In the genomic region with DNA sequence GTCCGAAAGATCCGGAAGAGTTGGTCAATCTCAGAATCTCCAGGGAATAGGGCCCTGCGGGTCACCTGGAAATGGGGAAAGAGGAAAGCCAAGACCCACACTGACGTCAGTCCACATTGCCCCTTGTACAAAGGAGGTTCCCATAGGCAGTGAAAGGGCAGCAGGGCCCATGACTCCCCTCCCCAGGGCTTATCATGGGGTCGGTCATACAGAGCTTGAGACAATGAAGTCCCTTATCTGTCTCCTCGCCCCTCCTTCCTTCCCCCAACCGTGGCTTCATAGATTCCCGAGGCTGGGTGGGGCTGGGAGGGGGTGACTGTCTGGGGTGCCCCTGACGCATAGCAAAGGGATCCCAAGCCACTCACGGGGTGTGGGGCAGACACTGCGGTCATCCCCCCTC, we compare ENCODE assay signal across 11 mouse cellular contexts. TPM values are rescaled to one million over a fixed set of nuclear protein-coding genes. Genes with fewer than 3 reads are reported as not detected.
"Had no signal": no experiment of that assay in that cellular context is flagged by ENCODE, and none has a peak within 500 bp of the region (broad histone marks: within the 10 kb centered on the region; RNA-seq: fewer than 3 reads in every experiment).

No protein-coding gene starts in this region.

- ATAC-seq: midbrain, embryonic 16.5 days had no signal

- H3K27ac ChIP-seq: kidney, postnatal 0 days; limb, embryonic 12.5 days; midbrain, embryonic 12.5 days; neural tube, embryonic 13.5 days; stomach, embryonic 15.5 days had no signal

- H3K4me3 ChIP-seq: limb, embryonic 12.5 days; midbrain, embryonic 12.5 days; neural tube, embryonic 13.5 days; stomach, embryonic 15.5 days had no signal

- H3K9ac ChIP-seq: limb, embryonic 12.5 days; midbrain, embryonic 12.5 days; neural tube, embryonic 13.5 days; stomach, embryonic 15.5 days had no signal

- H3K9me3 ChIP-seq: limb, embryonic 12.5 days; midbrain, embryonic 12.5 days; neural tube, embryonic 13.5 days; stomach, embryonic 15.5 days had no signal

- H3K4me2 ChIP-seq: limb, embryonic 12.5 days; midbrain, embryonic 12.5 days; neural tube, embryonic 13.5 days; stomach, embryonic 15.5 days had no signal

- H3K27me3 ChIP-seq: limb, embryonic 12.5 days; midbrain, embryonic 12.5 days; neural tube, embryonic 13.5 days; stomach, embryonic 15.5 days had no signal

- DNase-seq: lung, adult 18-20 months; retina, postnatal 1 day; thymus, adult 2 months; thymus, postnatal 25 days had no signal

RNA-seq across cellular contexts. Expression of gene Pmel, which starts 4.4 kb away (rescaled TPM):
- total RNA-seq: megakaryocyte-erythroid progenitor cell, adult 5-6 weeks had no signal
